Mouse (Mus musculus): Measurements from ENCODE around the gene Pex13.

- TF ChIP-seq CTCF (IDR thresholded peaks at IDR 0.05; ENCODE audit: borderline replicate concordance, insufficient read depth, low read length) (no peak), POLR2A (IDR thresholded peaks at IDR 0.05; ENCODE audit: low read depth, low read length) (no peak)
Observed at GRCm38 (mm10) chr11:23676100-23676499, 10.3 kb upstream of the Pex13 start.

All from embryonic fibroblast, embryonic 13.5 days (primary cell).